Mouse (Mus musculus): ENCODE results near the gene Ctsq. TPM values are rescaled to one million over a fixed set of nuclear protein-coding genes. Genes with fewer than 3 reads are reported as not detected.

Ctsq gene
- total RNA-seq (2023), result not detected

DNA sequence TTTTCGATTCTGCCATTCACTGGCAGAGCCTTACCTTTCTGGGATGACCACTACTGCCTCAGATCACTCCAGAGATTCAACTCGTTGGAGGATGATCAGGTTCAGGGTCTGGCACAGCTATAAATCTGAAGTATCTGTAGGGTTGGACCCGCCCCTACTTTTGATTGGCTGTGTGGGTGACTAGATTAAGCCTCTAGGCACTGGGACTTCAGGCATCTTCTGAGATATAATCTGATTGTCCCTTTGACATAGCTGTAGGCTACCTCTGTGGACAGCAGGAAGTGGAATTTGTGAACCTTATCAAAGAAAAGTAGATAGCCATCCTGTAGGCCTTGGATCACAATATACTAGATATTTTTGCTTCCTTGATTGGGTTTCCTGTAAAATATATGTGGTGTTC lies at the start of gene Ctsq:
TSS of gene Ctsq (minus strand) at position 101 of the 400 bp plus-strand sequence.

DNA sequence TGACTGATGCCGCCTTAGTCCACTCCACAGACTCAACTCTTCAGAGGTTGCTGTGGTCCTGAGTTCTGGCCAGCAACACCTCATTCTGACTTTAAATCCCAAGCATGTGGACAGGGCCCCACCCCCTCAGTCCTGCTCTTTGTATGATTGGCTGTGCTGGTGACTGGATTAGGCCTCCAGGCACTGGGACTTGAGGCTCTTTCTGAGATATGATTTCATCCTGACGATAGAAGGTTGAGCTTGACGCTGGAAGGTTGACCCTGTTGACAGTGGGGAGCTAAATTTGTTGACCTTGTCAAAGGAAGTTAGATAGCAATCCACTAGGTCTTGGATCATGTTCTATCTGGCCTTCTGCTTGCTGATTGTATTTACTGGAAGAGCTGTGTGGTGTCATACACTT lies 34.6 kb downstream of the Ctsq start, which contains the start of gene Ctsj:
TSS of gene Ctsj (minus strand) at position 101 of the 400 bp plus-strand sequence.

Other genes with a start within 250 kb of the Ctsq start
- not detected for gene Ctsll3, start 237.8 kb downstream of the Ctsq start, total RNA-seq (2023)
- not detected for gene 4930486L24Rik, start 176.2 kb downstream of the Ctsq start, total RNA-seq (2023)
- gene Gm49392, start 143.7 kb downstream of the Ctsq start, total RNA-seq (2023), result not detected
- 1 to 10 TPM in 1 of 2 experiments, not detected in 1; 1.3 TPM for gene Ctla2b, start 143.2 kb downstream of the Ctsq start, total RNA-seq (2023)
- gene Tpbpb, start 135.8 kb downstream of the Ctsq start, total RNA-seq (2023), result not detected
- not detected for gene Gm49393, start 105.0 kb downstream of the Ctsq start, total RNA-seq (2023)
- gene Gm49391, start 104.1 kb downstream of the Ctsq start, total RNA-seq (2023), result not detected
- 1 to 10 TPM in 1 of 2 experiments, not detected in 1; 1.6 TPM for gene Ctla2a, start 104.0 kb downstream of the Ctsq start, total RNA-seq (2023)
- not detected for gene Tpbpa, start 98.6 kb downstream of the Ctsq start, total RNA-seq (2023)
- gene Ctsj, start 34.7 kb downstream of the Ctsq start, total RNA-seq (2023), result not detected
- not detected for gene Ctsr, start 123.6 kb upstream of the Ctsq start, total RNA-seq (2023)
- gene Cts6, start 162.8 kb upstream of the Ctsq start, total RNA-seq (2023), result not detected
- not detected for gene Cts8, start 214.7 kb upstream of the Ctsq start, total RNA-seq (2023)
- gene Gm49398, start 248.2 kb upstream of the Ctsq start, total RNA-seq (2023), result not detected

Data from neutrophil, adult 83 days (primary cell).